Mouse (Mus musculus) CH12.LX (cell line): ENCODE measurements around the gene Unkl. TPM values are rescaled to one million over a fixed set of nuclear protein-coding genes. Genes with fewer than 3 reads are reported as not detected.

Source experiments
- DNase-seq: peaks from one replicate; pipeline ENCODE4 v3.0.0-alpha.2; 2013; ENCODE audit errors: extremely low read depth
- H3K27ac ChIP-seq: 2 replicates; pipeline ENCODE4 v1.5.1; 2012; ENCODE audit warnings: low read depth, mild to moderate bottlenecking, control low read depth, moderate library complexity; ENCODE audit not compliant: insufficient read depth
- H3K27me3 ChIP-seq: replicated peaks from 2 replicates; pipeline ENCODE3; 2012; ENCODE audit warnings: inconsistent platforms
- H3K36me3 ChIP-seq, 2 experiments: replicated peaks in 1 of 2; 2 replicates each; pipeline versions ENCODE3 to v1.6.1; 2012; ENCODE audit warnings: inconsistent platforms in 1 of 2, low read length in 1 of 2, mild to moderate bottlenecking in 1 of 2, mixed read lengths in 1 of 2, moderate library complexity in 1 of 2; ENCODE audit not compliant: control insufficient read depth in 1 of 2, insufficient read depth in 1 of 2
- H3K4me1 ChIP-seq, 2 experiments: 2 replicates each; pipeline ENCODE4 v1.6.1; 2012; ENCODE audit warnings: inconsistent platforms in 1 of 2, moderate library complexity in 1 of 2; ENCODE audit not compliant: insufficient read depth in 2 of 2, control insufficient read depth in 1 of 2
- H3K4me2 ChIP-seq: 2 replicates; pipeline ENCODE4 v1.6.1; 2012; ENCODE audit warnings: low read depth, mild to moderate bottlenecking, control low read depth; ENCODE audit not compliant: poor library complexity, insufficient read depth, severe bottlenecking
- H3K4me3 ChIP-seq, 3 experiments: fragments of 150-350 bp in 1 of 3; sonication (generic) in 1 of 3; replicated peaks in 1 of 3; 2 replicates each; pipeline versions ENCODE3 to v1.5.1; 2011 to 2012; ENCODE audit warnings: low read depth in 2 of 3, low read length in 2 of 3, mild to moderate bottlenecking in 2 of 3, moderate library complexity in 2 of 3, control low read depth in 1 of 3, improper control_type of control experiment in 1 of 3, inconsistent platforms in 1 of 3, mixed read lengths in 1 of 3; ENCODE audit not compliant: poor library complexity in 1 of 3
- H3K79me2 ChIP-seq: replicated peaks from 2 replicates; pipeline ENCODE4 v1.6.1; 2012; ENCODE audit warnings: mild to moderate bottlenecking, moderate library complexity; ENCODE audit not compliant: control insufficient read depth, poor library complexity, insufficient read depth, severe bottlenecking; ENCODE audit errors: extremely low read depth
- H3K9ac ChIP-seq: 2 replicates; pipeline ENCODE4 v1.6.1; 2012; ENCODE audit warnings: low read depth, mild to moderate bottlenecking, control low read depth, moderate library complexity; ENCODE audit not compliant: insufficient read depth
- H3K9me3 ChIP-seq: replicated peaks from 2 replicates; pipeline ENCODE3; 2012; ENCODE audit warnings: low read length, inconsistent platforms, mixed read lengths
- BHLHE40 ChIP-seq: IDR thresholded peaks from 2 replicates; pipeline ENCODE4 v1.6.1; 2011; ENCODE audit warnings: mild to moderate bottlenecking, low read depth, low read length, improper control_type of control experiment
- CHD1 ChIP-seq: IDR thresholded peaks from 2 replicates; pipeline ENCODE4 v1.6.1; 2012; ENCODE audit warnings: low read depth, low read length, improper control_type of control experiment, inconsistent platforms
- CHD2 ChIP-seq: IDR thresholded peaks from 2 replicates; pipeline ENCODE4 v1.6.1; 2011; ENCODE audit warnings: low read length, improper control_type of control experiment
- E2F4 ChIP-seq: IDR thresholded peaks from 2 replicates; pipeline ENCODE4 v1.6.1; 2011; ENCODE audit warnings: low read depth, low read length, improper control_type of control experiment; ENCODE audit not compliant: insufficient replicate concordance
- ELF1 ChIP-seq: IDR thresholded peaks from 2 replicates; pipeline ENCODE4 v1.6.1; 2014; ENCODE audit warnings: low read depth, mild to moderate bottlenecking, inconsistent platforms, low read length, improper control_type of control experiment
- EP300 ChIP-seq: IDR thresholded peaks from 2 replicates; pipeline ENCODE4 v1.6.1; 2011; ENCODE audit warnings: low read length, improper control_type of control experiment
- HCFC1 ChIP-seq: IDR thresholded peaks from 2 replicates; pipeline ENCODE4 v1.6.1; 2012; ENCODE audit warnings: low read depth, mild to moderate bottlenecking, inconsistent platforms, low read length, improper control_type of control experiment
- IRF4 ChIP-seq: IDR thresholded peaks from 2 replicates; pipeline ENCODE4 v1.6.1; 2014; ENCODE audit warnings: low read depth, mild to moderate bottlenecking, inconsistent platforms, low read length, improper control_type of control experiment
- JUN ChIP-seq: IDR thresholded peaks from 2 replicates; pipeline ENCODE4 v1.6.1; 2011; ENCODE audit warnings: low read depth, mild to moderate bottlenecking, low read length, improper control_type of control experiment, moderate library complexity; ENCODE audit not compliant: insufficient read depth
- MAX ChIP-seq: IDR thresholded peaks from 2 replicates; pipeline ENCODE4 v1.6.1; 2011; ENCODE audit warnings: low read length, improper control_type of control experiment
- MAZ ChIP-seq: IDR thresholded peaks from 2 replicates; pipeline ENCODE4 v1.6.1; 2012; ENCODE audit warnings: low read depth, mild to moderate bottlenecking, inconsistent platforms, low read length, improper control_type of control experiment, moderate library complexity
- MEF2A ChIP-seq: IDR thresholded peaks from 2 replicates; pipeline ENCODE4 v1.6.1; 2014; ENCODE audit warnings: low read depth, mild to moderate bottlenecking, inconsistent platforms, low read length, improper control_type of control experiment, borderline replicate concordance
- MXI1 ChIP-seq: IDR thresholded peaks from 2 replicates; pipeline ENCODE4 v1.6.1; 2011; ENCODE audit warnings: mild to moderate bottlenecking, low read depth, low read length, improper control_type of control experiment
- MYC ChIP-seq: IDR thresholded peaks from 2 replicates; pipeline ENCODE4 v1.6.1; 2011; ENCODE audit warnings: low read depth, mild to moderate bottlenecking, improper control_type of control experiment, low read length
- NELFE ChIP-seq: IDR thresholded peaks from 2 replicates; pipeline ENCODE4 v1.6.1; 2011; ENCODE audit warnings: low read depth, low read length, improper control_type of control experiment
- PAX5 ChIP-seq: IDR thresholded peaks from 2 replicates; pipeline ENCODE4 v1.6.1; 2012; ENCODE audit warnings: low read length, inconsistent platforms, mixed read lengths
- POLR2A ChIP-seq: IDR thresholded peaks from 2 replicates; pipeline ENCODE4 v1.6.1; 2011; ENCODE audit warnings: low read depth, mild to moderate bottlenecking, improper control_type of control experiment, low read length
- POLR2AphosphoS2 ChIP-seq: IDR thresholded peaks from 2 replicates; pipeline ENCODE4 v1.6.1; 2011; ENCODE audit warnings: low read depth, low read length, improper control_type of control experiment
- RAD21 ChIP-seq: IDR thresholded peaks from 2 replicates; pipeline ENCODE4 v1.6.1; 2011; ENCODE audit warnings: low read depth, mild to moderate bottlenecking, low read length, improper control_type of control experiment, moderate library complexity
- RCOR1 ChIP-seq: conservative IDR thresholded peaks from 2 replicates; pipeline ENCODE4 v1.6.1; 2012; ENCODE audit warnings: low read depth, mild to moderate bottlenecking, inconsistent platforms, low read length, improper control_type of control experiment
- SIN3A ChIP-seq: IDR thresholded peaks from 2 replicates; pipeline ENCODE4 v1.6.1; 2012; ENCODE audit warnings: low read length, improper control_type of control experiment, inconsistent platforms
- SMC3 ChIP-seq: IDR thresholded peaks from 2 replicates; pipeline ENCODE4 v1.6.1; 2011; ENCODE audit warnings: low read depth, low read length, improper control_type of control experiment
- TBP ChIP-seq: conservative IDR thresholded peaks from 2 replicates; pipeline ENCODE4 v1.6.1; 2011; ENCODE audit warnings: low read depth, low read length, improper control_type of control experiment
- TCF12 ChIP-seq: IDR thresholded peaks from 2 replicates; pipeline ENCODE4 v1.6.1; 2014; ENCODE audit warnings: low read depth, mild to moderate bottlenecking, inconsistent platforms, low read length, improper control_type of control experiment
- UBTF ChIP-seq: IDR thresholded peaks from 2 replicates; pipeline ENCODE4 v1.6.1; 2012; ENCODE audit warnings: low read depth, mild to moderate bottlenecking, inconsistent platforms, low read length, improper control_type of control experiment, moderate library complexity
- USF1 ChIP-seq: IDR thresholded peaks from 2 replicates; pipeline ENCODE4 v1.6.1; 2014; ENCODE audit warnings: low read depth, mild to moderate bottlenecking, inconsistent platforms, low read length, improper control_type of control experiment
- USF2 ChIP-seq: conservative IDR thresholded peaks from 2 replicates; pipeline ENCODE4 v1.6.1; 2011; ENCODE audit warnings: low read depth, low read length, improper control_type of control experiment
- ZC3H11A ChIP-seq: IDR thresholded peaks from 2 replicates; pipeline ENCODE4 v1.6.1; 2012; ENCODE audit warnings: low read depth, mild to moderate bottlenecking, inconsistent platforms, low read length, improper control_type of control experiment
- ZKSCAN1 ChIP-seq: IDR thresholded peaks from 2 replicates; pipeline ENCODE4 v1.6.1; 2012; ENCODE audit warnings: low read depth, inconsistent platforms, low read length, improper control_type of control experiment, borderline replicate concordance
- ZNF384 ChIP-seq: IDR thresholded peaks from 2 replicates; pipeline ENCODE4 v1.6.1; 2012; ENCODE audit warnings: low read depth, low read length, improper control_type of control experiment, inconsistent platforms
- dilution Hi-C: fragments of 300-500 bp; cut with MboI; formaldehyde crosslinking; loops from 2 replicates; pipeline ENCODE4 v1.14.3; 2020; ENCODE audit warnings: low sequenced_read_pairs; ENCODE audit not compliant: extremely low pct_unique_long_range_greater_than_20kb, extremely low pct_ligation_motif_present
- in situ Hi-C: fragments of 300-500 bp; cut with MboI; formaldehyde crosslinking; loops from 3 replicates; pipeline ENCODE4 v1.14.3; 2019; ENCODE audit warnings: low sequenced_read_pairs, low pct_ligation_motif_present, low pct_unique_long_range_greater_than_20kb, mixed read lengths
- polyA plus RNA-seq: library from polyadenylated mRNA; unstranded; fragments of >175 nt; gene quantifications from 2 replicates; pipeline ENCODE4 v1.2.1, GENCODE M21; 2012; ENCODE audit warnings: low read depth; ENCODE audit not compliant: insufficient read length
- total RNA-seq, 2 experiments: library from RNA; depleted of rRNA; stranded (reverse); fragments of 300-350 nt in 1 of 2; fragments of >200 nt in 1 of 2; gene quantifications; 2 replicates each; pipeline ENCODE4 v1.2.3; 2012 to 2014

The Unkl gene
- total and polyA plus RNA-seq, 3 experiments: 12.0 to 17.2 (median 14.3) TPM

- peak overlapping the region; percentile 89 for H3K4me2 ChIP-seq
- H3K9ac ChIP-seq: peak overlapping the region; percentile 100
- TF ChIP-seq USF1 (no peak), RAD21 (no peak), CHD1 (no peak), MXI1 (peak; percentile 26; the same call in 1 of the 2 replicates), E2F4 (no peak), EP300 (no peak), MAZ (no peak), USF2 (no peak), SIN3A (peak; percentile 46; the same call in 1 of the 2 replicates), JUN (no peak), RCOR1 (no peak), POLR2AphosphoS2 (0 out of 2 replicates have a peak, but pooled peaks have one; percentile 14)
- H3K79me2 ChIP-seq: peaks cover 59% of the 10 kb centered on the region
- peaks cover 11 to 36% of the 10 kb centered on the region in 2 experiments for H3K4me1 ChIP-seq
- H3K9me3 ChIP-seq: no peaks in the 10 kb centered on the region
- peak overlapping the region; percentile 98 to 100 (median 98) for H3K4me3 ChIP-seq
- peaks cover 6% of the 10 kb centered on the region for H3K27me3 ChIP-seq
- H3K36me3 ChIP-seq: peaks cover 26 to 41% of the 10 kb centered on the region in 2 experiments
- in situ Hi-C loops (loop anchor here (5.0 to 10.0 kb wide), 2 partner anchors 35 to 88 kb away; partner anchors contain the start of genes BC003965 and Unkl), dilution Hi-C loops (no loop called here)
- no peak for DNase-seq
- peak overlapping the region; percentile 88 for H3K27ac ChIP-seq
Measured at GRCm38 (mm10) chr17:25272326-25272725, 84.1 kb downstream of the Unkl start.

DNA sequence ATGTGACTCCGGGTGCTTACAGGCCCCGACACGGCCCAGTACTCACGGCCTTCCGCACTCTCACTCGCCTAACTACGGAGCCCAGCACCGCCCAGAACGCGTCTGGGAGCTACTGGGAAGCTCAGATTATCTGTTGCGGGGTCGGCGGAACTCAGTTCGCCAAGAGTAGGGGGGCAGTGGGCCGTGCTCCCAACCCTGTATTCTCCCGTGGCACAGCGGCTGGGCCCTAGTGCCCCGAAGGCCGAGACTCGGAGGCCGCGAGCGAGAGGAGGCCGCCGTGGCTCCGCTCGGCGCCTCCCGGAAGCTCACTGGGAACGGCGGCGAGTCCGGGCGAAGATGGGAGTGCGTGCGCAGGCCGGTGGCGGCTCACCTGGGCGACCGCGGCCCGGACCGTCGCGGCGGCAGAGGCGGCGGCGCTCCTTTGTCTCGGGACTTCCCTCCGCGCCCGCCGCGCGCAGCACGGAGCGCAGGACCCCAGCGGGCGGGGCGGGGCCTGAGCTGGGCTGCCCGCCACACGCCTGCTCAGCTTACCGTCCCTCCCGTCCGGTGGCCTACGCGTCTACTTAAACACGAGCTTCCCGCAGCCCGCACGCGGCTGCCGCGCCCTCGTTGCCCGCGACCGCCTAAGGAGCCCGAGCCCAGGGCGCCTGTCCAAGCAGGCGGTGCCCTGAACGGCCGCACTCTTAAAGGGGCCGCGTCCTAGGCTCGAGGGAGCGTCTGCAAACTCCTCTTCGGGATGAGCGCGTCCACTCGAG is 84.9 kb downstream of the Unkl start:
- Histone ChIP-seq H3K36me3 (peaks cover 18 to 33% of the 10 kb centered on the region in 2 experiments), H3K4me2 (0 out of 2 replicates have a peak overlapping the region, but pooled peaks have one; percentile 89), H3K4me3 (peak overlapping the region; percentile 98 to 100 (median 98)), H3K27me3 (peaks cover 13% of the 10 kb centered on the region), H3K9ac (peak overlapping the region; percentile 100), H3K79me2 (peaks cover 51% of the 10 kb centered on the region), H3K27ac (peak overlapping the region; percentile 88), H3K4me1 (peaks cover 11 to 36% of the 10 kb centered on the region in 2 experiments), H3K9me3 (no peaks in the 10 kb centered on the region)
- in situ Hi-C loops: loop anchor here (5.0 to 10.0 kb wide), 2 partner anchors 36 to 88 kb away; partner anchors contain the start of genes BC003965 and Unkl
- DNase-seq: peak; percentile 85
- dilution Hi-C loops: no loop called here
- TF ChIP-seq SMC3: no peak
- peak; percentile 79; the same call in 1 of the 2 replicates for TF ChIP-seq POLR2A
- no peak for TF ChIP-seq PAX5
- no peak for TF ChIP-seq RAD21
- peak; percentile 99 for TF ChIP-seq MAX
- TF ChIP-seq MXI1: peak; percentile 66; the same call in 1 of the 2 replicates
- TF ChIP-seq USF2: no peak
- no peak for TF ChIP-seq ZC3H11A
- peak; percentile 73 for TF ChIP-seq TCF12
- no peak for TF ChIP-seq ZNF384
- TF ChIP-seq ZKSCAN1: no peak
- TF ChIP-seq MYC: no peak
- TF ChIP-seq JUN: no peak
- TF ChIP-seq CHD2: no peak
- TF ChIP-seq SIN3A: peak; percentile 81; the same call in 1 of the 2 replicates
- peak; percentile 20; the same call in 1 of the 2 replicates for TF ChIP-seq BHLHE40
- TF ChIP-seq TBP: 0 out of 2 replicates have a peak, but pooled peaks have one; percentile 35
- TF ChIP-seq IRF4: peak; percentile 35; the same call in 1 of the 2 replicates
- TF ChIP-seq UBTF: no peak; the same call in 1 of the 2 replicates
- TF ChIP-seq ELF1: no peak
- TF ChIP-seq MEF2A: 0 out of 2 replicates have a peak, but pooled peaks have one; percentile 22
- peak; percentile 80 for TF ChIP-seq NELFE
- peak; percentile 76 for TF ChIP-seq HCFC1
- TF ChIP-seq POLR2AphosphoS2: no peak; the same call in 1 of the 2 replicates
- peak; percentile 87; the same call in 1 of the 2 replicates for TF ChIP-seq CHD1
